In genomic region chr2:80621921-80622320, GRCm38 (mm10) we compare ENCODE assay signal across 20 mouse cellular contexts. TPM values are rescaled to one million over a fixed set of nuclear protein-coding genes. Genes with fewer than 3 reads are reported as not detected.
DNase-seq lines count a peak whose midpoint lies in the region; ATAC-seq and TF ChIP-seq lines count a peak whose summit lies in the region.
"Had no signal": no experiment of that assay in that cellular context is flagged by ENCODE, and none has a peak within 500 bp of the region (broad histone marks: within the 10 kb centered on the region; RNA-seq: fewer than 3 reads in every experiment).

No protein-coding gene starts in this region.

- no peak for TF ChIP-seq EP300 in liver, postnatal 0 days (IDR thresholded peaks at IDR 0.05; ENCODE audit: low read depth)

- 0 out of 2 replicates have a peak, but pooled peaks cover 6% of the 10 kb centered on the region for H3K36me3 ChIP-seq in heart, embryonic 11.5 days (ENCODE audit: control insufficient read depth, insufficient read depth, low read length)
- H3K36me3 ChIP-seq in heart, embryonic 15.5 days: peaks cover 13% of the 10 kb centered on the region
- peaks cover 17% of the 10 kb centered on the region for H3K36me3 ChIP-seq in heart, embryonic 16.5 days (ENCODE audit: control insufficient read depth, insufficient read depth)
- H3K36me3 ChIP-seq in liver, postnatal 0 days (replicated peaks; ENCODE audit: insufficient read depth, low read length): peaks cover 4% of the 10 kb centered on the region

- WGBS in heart, embryonic 11.5 days (ENCODE audit: insufficient replicate concordance): 85% methylated on average over 3 of the region's 3 CpGs
- WGBS in heart, embryonic 15.5 days: 62% methylated on average over 3 of the region's 3 CpGs
- 63% methylated on average over 3 of the region's 3 CpGs for WGBS in heart, embryonic 16.5 days
- WGBS in liver, postnatal 0 days (ENCODE audit: insufficient replicate concordance): 90% methylated on average over 3 of the region's 3 CpGs

- H3K9ac ChIP-seq in heart, embryonic 11.5 days (ENCODE audit: low read depth, low read length): no peak overlapping the region
- H3K9ac ChIP-seq in heart, embryonic 15.5 days: no peak overlapping the region
- no peak overlapping the region for H3K9ac ChIP-seq in heart, embryonic 16.5 days (ENCODE audit: low read length)
- no peak overlapping the region for H3K9ac ChIP-seq in liver, postnatal 0 days (replicated peaks)
- H3K9ac ChIP-seq: embryonic facial prominence, embryonic 15.5 days; hindbrain, embryonic 15.5 days; kidney, embryonic 15.5 days had no signal

- no peak overlapping the region for H3K4me3 ChIP-seq in heart, embryonic 11.5 days (ENCODE audit: low read depth, low read length)
- no peak overlapping the region for H3K4me3 ChIP-seq in heart, embryonic 15.5 days
- no peak overlapping the region for H3K4me3 ChIP-seq in heart, embryonic 16.5 days (ENCODE audit: low read length)
- H3K4me3 ChIP-seq in liver, postnatal 0 days (ENCODE audit: low read depth, low read length): no peak overlapping the region
- H3K4me3 ChIP-seq: embryonic facial prominence, embryonic 15.5 days; erythroblast, embryonic 14.5 days; forebrain, embryonic 10.5 days; hindbrain, embryonic 15.5 days; kidney, embryonic 15.5 days had no signal

- intact Hi-C loops in heart, postnatal 25 days (cut with DNase I): loop anchor here (2.0 kb wide), 1 partner anchor 15 kb away; no protein-coding TSS in a partner anchor

- no peaks in the 10 kb centered on the region for H3K27me3 ChIP-seq in heart, embryonic 11.5 days (ENCODE audit: control insufficient read depth, insufficient read depth, low read length)
- no peaks in the 10 kb centered on the region for H3K27me3 ChIP-seq in heart, embryonic 15.5 days
- H3K27me3 ChIP-seq in heart, embryonic 16.5 days (ENCODE audit: control insufficient read depth, insufficient read depth, low read length): no peaks in the 10 kb centered on the region
- H3K27me3 ChIP-seq in liver, postnatal 0 days (ENCODE audit: insufficient read depth, low read length): no peaks in the 10 kb centered on the region
- H3K27me3 ChIP-seq: embryonic facial prominence, embryonic 15.5 days; hindbrain, embryonic 15.5 days; kidney, embryonic 15.5 days had no signal

- TF ChIP-seq CTCF in liver, postnatal 0 days (IDR thresholded peaks at IDR 0.05; ENCODE audit: low read depth): no peak

- no peaks in the 10 kb centered on the region for H3K9me3 ChIP-seq in heart, embryonic 11.5 days (replicated peaks; ENCODE audit: control insufficient read depth, low read length)
- no peaks in the 10 kb centered on the region for H3K9me3 ChIP-seq in heart, embryonic 15.5 days (replicated peaks)
- H3K9me3 ChIP-seq in heart, embryonic 16.5 days (replicated peaks; ENCODE audit: control insufficient read depth, low read length): no peaks in the 10 kb centered on the region
- no peaks in the 10 kb centered on the region for H3K9me3 ChIP-seq in liver, postnatal 0 days (ENCODE audit: low read length)
- H3K9me3 ChIP-seq: embryonic facial prominence, embryonic 15.5 days; forebrain, embryonic 10.5 days; kidney, embryonic 15.5 days had no signal

- ATAC-seq in heart, embryonic 11.5 days (replicated peaks; ENCODE audit: insufficient number of reproducible peaks, low FRiP score, low TSS enrichment): no peak
- ATAC-seq in heart, embryonic 15.5 days (replicated peaks; ENCODE audit: insufficient number of reproducible peaks, insufficient read depth, low FRiP score, low read depth): no peak
- no peak for ATAC-seq in heart, embryonic 16.5 days (replicated peaks; ENCODE audit: extremely low read depth, insufficient read depth, low FRiP score)
- ATAC-seq in liver, postnatal 0 days: no peak
- ATAC-seq: forebrain, embryonic 16.5 days; intestine, embryonic 16.5 days had no signal

- no peaks in the 10 kb centered on the region for H3K4me1 ChIP-seq in heart, embryonic 11.5 days (ENCODE audit: control insufficient read depth, insufficient read depth, low read length)
- peaks cover 4% of the 10 kb centered on the region for H3K4me1 ChIP-seq in heart, embryonic 15.5 days (replicated peaks)
- H3K4me1 ChIP-seq in heart, embryonic 16.5 days (ENCODE audit: control insufficient read depth, insufficient read depth, low read length): peaks cover 13% of the 10 kb centered on the region
- peaks cover 3% of the 10 kb centered on the region; the same call in 1 of the 2 replicates for H3K4me1 ChIP-seq in liver, postnatal 0 days (ENCODE audit: insufficient read depth)

- no peak overlapping the region for H3K4me2 ChIP-seq in heart, embryonic 11.5 days
- no peak overlapping the region for H3K4me2 ChIP-seq in heart, embryonic 15.5 days
- no peak overlapping the region for H3K4me2 ChIP-seq in heart, embryonic 16.5 days (ENCODE audit: low read depth, low read length)
- no peak overlapping the region for H3K4me2 ChIP-seq in liver, postnatal 0 days (ENCODE audit: low read depth, low read length)
- H3K4me2 ChIP-seq: embryonic facial prominence, embryonic 15.5 days; hindbrain, embryonic 15.5 days; kidney, embryonic 15.5 days had no signal

- peak; percentile 32 to 35 for DNase-seq in heart, adult 18-20 months
- DNase-seq in heart, postnatal 25 days (ENCODE audit: low spot score): no peak
- peak; percentile 52 for DNase-seq in brain, adult 2 months (ENCODE audit: low read depth, low spot score)
- DNase-seq in liver, postnatal 0 days: no peak
- DNase-seq: adrenal gland, postnatal 10 days; cerebellum, adult 18-20 months; cerebellum, adult 9-11 months; cerebellum, postnatal 36 days; gastrocnemius, postnatal 14 days; kidney, adult 2 months had no signal

- H3K27ac ChIP-seq in heart, embryonic 11.5 days (ENCODE audit: low read depth, low read length): no peak overlapping the region
- H3K27ac ChIP-seq in heart, embryonic 15.5 days: peak overlapping the region; percentile 19
- 0 out of 2 replicates have a peak overlapping the region, but pooled peaks have one; percentile 16 for H3K27ac ChIP-seq in heart, embryonic 16.5 days (ENCODE audit: low read length)
- H3K27ac ChIP-seq in liver, postnatal 0 days (ENCODE audit: low read depth): no peak overlapping the region
- H3K27ac ChIP-seq: embryonic facial prominence, embryonic 15.5 days; forebrain, embryonic 10.5 days; hindbrain, embryonic 15.5 days; kidney, embryonic 15.5 days had no signal

RNA-seq across cellular contexts. Expression of gene Nup35, which starts 4.9 kb away (rescaled TPM):
- 1 to 10 TPM; 7.1 to 8.3 TPM for total RNA-seq in heart, adult 18-20 months (2021)
- polyA plus RNA-seq in heart, embryonic 11.5 days (2014; fragmentation: Nextera tagmentation; extraction: Ambion mirVana): 29.3 and 29.8 TPM in 2 replicates
- polyA plus RNA-seq in heart, embryonic 15.5 days (2015; fragmentation: Nextera tagmentation; extraction: Ambion mirVana): 18.4 and 21.9 TPM in 2 replicates
- total RNA-seq in heart, postnatal 25 days (2021): 1 to 10 TPM; 5.6 to 7.1 TPM
- polyA plus RNA-seq in heart, embryonic 16.5 days (2015; fragmentation: Nextera tagmentation; extraction: Ambion mirVana): 22.6 and 24.1 TPM in 2 replicates
- 10.6 and 11.7 TPM in 2 replicates for polyA plus RNA-seq in liver, postnatal 0 days (2015; fragmentation: Nextera tagmentation; extraction: Ambion mirVana)

RNA-seq across cellular contexts. Expression of gene Dusp19, which starts 5.1 kb away (rescaled TPM):
- total RNA-seq in heart, adult 18-20 months (2021): 10 to 100 TPM in 1 of 2 experiments, 1 to 10 TPM in 1; 9.8 to 10.0 TPM
- polyA plus RNA-seq in heart, embryonic 11.5 days (2014; fragmentation: Nextera tagmentation; extraction: Ambion mirVana): 12.0 and 13.3 TPM in 2 replicates
- 9.3 and 10.6 TPM in 2 replicates for polyA plus RNA-seq in heart, embryonic 15.5 days (2015; fragmentation: Nextera tagmentation; extraction: Ambion mirVana)
- 1 to 10 TPM; 8.8 to 9.9 TPM for total RNA-seq in heart, postnatal 25 days (2021)
- 9.3 and 10.3 TPM in 2 replicates for polyA plus RNA-seq in heart, embryonic 16.5 days (2015; fragmentation: Nextera tagmentation; extraction: Ambion mirVana)
- 3.5 and 3.9 TPM in 2 replicates for polyA plus RNA-seq in liver, postnatal 0 days (2015; fragmentation: Nextera tagmentation; extraction: Ambion mirVana)
- polyA plus RNA-seq: erythroblast, embryonic 14.5 days had no signal

RNA-seq across cellular contexts. Expression of gene Nckap1, which starts 40.7 kb away (rescaled TPM):
- total RNA-seq in heart, adult 18-20 months (2021): 10 to 100 TPM; 61.1 to 61.4 TPM
- polyA plus RNA-seq in heart, embryonic 11.5 days (2014; fragmentation: Nextera tagmentation; extraction: Ambion mirVana): 51.6 and 53.9 TPM in 2 replicates
- 50.4 and 56.8 TPM in 2 replicates for polyA plus RNA-seq in heart, embryonic 15.5 days (2015; fragmentation: Nextera tagmentation; extraction: Ambion mirVana)
- 10 to 100 TPM; 58.3 to 67.0 TPM for total RNA-seq in heart, postnatal 25 days (2021)
- 40.2 and 52.6 TPM in 2 replicates for polyA plus RNA-seq in heart, embryonic 16.5 days (2015; fragmentation: Nextera tagmentation; extraction: Ambion mirVana)
- polyA plus RNA-seq in liver, postnatal 0 days (2015; fragmentation: Nextera tagmentation; extraction: Ambion mirVana): 10.8 and 11.5 TPM in 2 replicates

Comparison
In these comparisons a context has a peak if more than half of its experiments do, and no peak if none do; other contexts are left out.
1. DNase-seq: peak in heart, adult 18-20 months (2 of 2) and brain, adult 2 months (single experiment); none in heart, postnatal 25 days (single experiment) and liver, postnatal 0 days (single experiment).
2. H3K27ac ChIP-seq: peak in heart, embryonic 15.5 days (single experiment) and heart, embryonic 16.5 days (single experiment); none in heart, embryonic 11.5 days (single experiment) and liver, postnatal 0 days (single experiment).